Mouse (Mus musculus) stomach, postnatal 0 days (tissue): Measurements from ENCODE around the gene Bahcc1. TPM values are rescaled to one million over a fixed set of nuclear protein-coding genes. Genes with fewer than 3 reads are reported as not detected.

ENCODE experiments used
- ATAC-seq: fragments of 200-750 bp; cut with Nextera tagmentation; 2 replicates; pipeline ENCODE4 v1.8.0; 2017; ENCODE audit not compliant: low FRiP score, low TSS enrichment
- DNase-seq: peaks from one replicate; pipeline ENCODE4 v3.0.0-alpha.2; 2016; ENCODE audit warnings: low spot score
- H3K27ac ChIP-seq: fragments of 300-500 bp; sonication (generic); replicated peaks from 2 replicates; pipeline ENCODE4 v1.5.1; 2014; ENCODE audit warnings: mild to moderate bottlenecking, control low read depth
- H3K27me3 ChIP-seq: fragments of 300-500 bp; sonication (generic); 2 replicates; pipeline ENCODE4 v1.6.1; 2014; ENCODE audit warnings: low read length; ENCODE audit not compliant: control insufficient read depth, insufficient read depth
- H3K36me3 ChIP-seq: fragments of 300-500 bp; sonication (generic); 2 replicates; pipeline ENCODE4 v1.6.1; 2014; ENCODE audit warnings: low read length, mixed read lengths; ENCODE audit not compliant: control insufficient read depth, insufficient read depth
- H3K4me1 ChIP-seq: fragments of 300-500 bp; sonication (generic); replicated peaks from 2 replicates; pipeline ENCODE4 v1.6.1; 2014; ENCODE audit warnings: antibody characterized with exemption; ENCODE audit not compliant: control insufficient read depth, insufficient read depth
- H3K4me2 ChIP-seq: fragments of 300-500 bp; sonication (generic); replicated peaks from 2 replicates; pipeline ENCODE4 v1.6.1; 2014; ENCODE audit warnings: low read depth, mild to moderate bottlenecking, control low read depth, moderate library complexity
- H3K4me3 ChIP-seq: fragments of 300-500 bp; sonication (generic); 2 replicates; pipeline ENCODE4 v1.5.1; 2014; ENCODE audit warnings: low read depth, low read length, control low read depth
- H3K9ac ChIP-seq: fragments of 300-500 bp; sonication (generic); 2 replicates; pipeline ENCODE4 v1.6.1; 2014; ENCODE audit warnings: mild to moderate bottlenecking, low read length, control low read depth, mixed read lengths
- H3K9me3 ChIP-seq: fragments of 300-500 bp; sonication (generic); 2 replicates; pipeline ENCODE4 v1.6.1; 2016; ENCODE audit warnings: low read length; ENCODE audit not compliant: control insufficient read depth
- CTCF ChIP-seq: IDR thresholded peaks from 2 replicates; pipeline ENCODE4 v1.5.1; 2016; ENCODE audit warnings: antibody characterized with exemption, low read depth, mild to moderate bottlenecking, moderate library complexity
- EP300 ChIP-seq: optimal IDR thresholded peaks from 2 replicates; pipeline ENCODE3; 2016; ENCODE audit warnings: antibody characterized with exemption
- WGBS: fragments of 180-500 bp; shearing (Covaris S2); extraction: QIAGEN DNeasy Blood & Tissue Kit; methylation state at CpG from one replicate; pipeline ENCODE4 v1.1.7; 2014; 5-methylcytosine and 5-hydroxymethylcytosine counted together
- polyA plus RNA-seq: library from polyadenylated mRNA; unstranded; fragments of >200 nt; fragmentation: Nextera tagmentation; extraction: Ambion mirVana; gene quantifications from 2 replicates; pipeline ENCODE4 v1.2.1, GENCODE M21; 2015

Bahcc1 gene
- polyA plus RNA-seq, 1 experiment from 2014 or later: 2.7 TPM

DNA sequence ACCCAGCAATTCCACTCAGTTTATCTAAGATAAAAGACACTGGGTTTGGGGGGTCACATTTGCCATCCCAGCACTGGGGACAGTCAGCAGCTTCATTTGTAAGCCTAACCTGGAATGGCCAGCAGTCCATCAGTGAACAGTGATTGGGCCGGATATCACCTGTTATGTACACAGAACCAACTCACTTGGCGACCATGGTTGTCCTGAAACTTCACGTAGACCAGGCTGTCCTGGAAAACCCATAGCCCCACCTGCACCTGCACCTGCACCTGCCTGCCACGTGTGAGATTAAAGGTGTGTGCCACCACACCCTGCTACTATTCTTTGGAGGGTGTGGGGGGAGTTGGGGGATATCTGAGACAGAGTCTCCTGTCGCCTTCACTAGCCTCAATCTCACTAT, 86.6 kb downstream of the Bahcc1 start:
- H3K4me2 ChIP-seq: no peak overlapping the region
- H3K27ac ChIP-seq: no peak overlapping the region
- no peak overlapping the region for H3K4me3 ChIP-seq
- H3K9me3 ChIP-seq: no peaks in the 10 kb centered on the region
- TF ChIP-seq CTCF (no peak), EP300 (no peak)
- H3K27me3 ChIP-seq: no peaks in the 10 kb centered on the region
- no peak overlapping the region for H3K9ac ChIP-seq
- ATAC-seq (no peak), DNase-seq (peak; percentile 11)
- H3K4me1 ChIP-seq: no peaks in the 10 kb centered on the region; the same call in none of the 2 replicates
- WGBS: 77% methylated on average over 5 of the region's 5 CpGs
- no peaks in the 10 kb centered on the region for H3K36me3 ChIP-seq

GRCm38 (mm10) chr11:120320156-120320555, 87.4 kb downstream of the Bahcc1 start:
- no peak overlapping the region for H3K4me3 ChIP-seq
- peak; percentile 8 for DNase-seq

DNA sequence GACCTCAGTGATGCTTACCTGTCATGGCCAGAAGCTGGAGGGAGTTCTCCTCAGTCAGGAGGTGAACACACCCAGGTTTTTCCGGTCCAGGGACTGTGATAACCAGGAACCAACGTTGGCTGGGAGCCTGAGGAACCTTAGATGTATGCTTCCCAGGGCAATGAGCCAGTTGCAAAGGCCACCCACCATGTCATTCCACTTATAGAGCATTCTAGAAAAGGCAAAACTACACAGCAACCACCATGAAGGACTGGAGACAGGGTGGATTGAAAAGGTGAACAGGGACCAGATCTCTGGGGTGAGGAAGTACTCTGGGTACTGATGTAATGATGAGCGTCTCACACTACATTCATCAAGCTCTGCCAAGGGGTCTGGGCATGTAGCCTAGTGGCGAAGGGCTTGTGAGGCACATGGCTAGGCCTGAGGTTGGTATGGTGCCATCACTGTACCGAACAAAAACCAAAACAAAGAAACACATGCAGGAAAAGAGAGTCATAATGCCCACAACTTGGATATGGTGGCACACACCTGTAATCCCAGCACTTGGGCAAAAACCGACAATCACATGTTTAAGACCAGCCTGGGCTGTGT, 102.8 kb downstream of the Bahcc1 start:
- H3K4me1 ChIP-seq: no peaks in the 10 kb centered on the region
- DNase-seq: no peak
- no peaks in the 10 kb centered on the region for H3K9me3 ChIP-seq
- no peaks in the 10 kb centered on the region for H3K36me3 ChIP-seq
- 71% methylated on average over 6 of the region's 6 CpGs for WGBS
- no peak for ATAC-seq
- no peaks in the 10 kb centered on the region for H3K27me3 ChIP-seq
- H3K4me3 ChIP-seq: no peak overlapping the region
- TF ChIP-seq CTCF (no peak), EP300 (no peak)
- H3K27ac ChIP-seq: no peak overlapping the region
- H3K9ac ChIP-seq: no peak overlapping the region
- no peak overlapping the region for H3K4me2 ChIP-seq

More at GRCm38 (mm10) chr11:120320156-120320555, 87.4 kb downstream of the Bahcc1 start:
- Histone ChIP-seq H3K27me3 (no peaks in the 10 kb centered on the region), H3K27ac (no peak overlapping the region), H3K9ac (no peak overlapping the region), H3K9me3 (no peaks in the 10 kb centered on the region), H3K4me1 (no peaks in the 10 kb centered on the region; the same call in none of the 2 replicates), H3K36me3 (no peaks in the 10 kb centered on the region), H3K4me2 (no peak overlapping the region)
- TF ChIP-seq EP300 (no peak), CTCF (no peak)
- no peak for ATAC-seq
- WGBS: 95% methylated on average over 10 of the region's 10 CpGs

DNA sequence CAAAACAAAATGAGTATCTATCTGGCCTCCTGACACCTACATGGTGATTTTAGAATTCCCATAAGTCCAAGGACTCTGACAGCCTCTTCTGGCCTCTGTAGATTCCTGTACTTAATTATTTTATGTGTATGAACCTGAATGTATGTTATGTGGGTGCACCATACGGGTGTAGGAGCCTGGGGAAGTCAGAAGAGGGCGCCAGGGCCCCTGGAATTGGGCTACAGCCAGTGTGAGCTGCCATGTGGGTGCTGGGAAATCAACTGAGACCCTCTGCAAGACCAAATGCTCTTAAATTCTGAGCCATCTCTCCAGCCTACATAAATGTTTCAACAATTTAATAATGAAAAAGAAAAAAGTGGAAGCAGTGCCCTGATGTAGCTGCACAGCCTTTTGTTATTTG, 104.7 kb downstream of the Bahcc1 start:
- Histone ChIP-seq H3K4me3 (no peak overlapping the region), H3K27me3 (no peaks in the 10 kb centered on the region), H3K9me3 (no peaks in the 10 kb centered on the region), H3K27ac (no peak overlapping the region), H3K4me1 (no peaks in the 10 kb centered on the region), H3K36me3 (no peaks in the 10 kb centered on the region), H3K9ac (no peak overlapping the region), H3K4me2 (no peak overlapping the region)
- no peak for TF ChIP-seq CTCF
- WGBS: 43% methylated on average over 2 of the region's 2 CpGs
- ATAC-seq (no peak), DNase-seq (no peak)

DNA sequence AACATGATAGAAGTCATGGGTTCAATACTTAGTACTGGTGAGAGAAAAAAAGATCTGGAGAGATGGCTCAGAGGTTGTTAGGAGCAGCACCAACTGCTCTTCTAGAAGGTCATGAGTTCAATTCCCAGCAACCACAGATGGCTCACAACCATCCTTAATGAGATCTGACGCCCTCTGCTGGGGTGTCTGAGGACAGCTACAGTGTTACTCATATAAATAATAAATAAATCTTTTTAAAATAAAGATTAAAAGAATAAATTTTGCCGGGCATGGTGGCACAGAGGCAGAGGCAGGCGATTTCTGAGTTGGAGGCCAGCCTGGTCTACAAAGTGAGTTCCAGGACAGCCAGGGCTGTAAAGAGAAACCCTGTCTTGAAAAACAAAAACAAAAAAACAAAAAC, 106.0 kb downstream of the Bahcc1 start:
- Histone ChIP-seq H3K4me2 (no peak overlapping the region), H3K9ac (no peak overlapping the region), H3K4me3 (no peak overlapping the region), H3K27ac (no peak overlapping the region), H3K9me3 (no peaks in the 10 kb centered on the region), H3K27me3 (no peaks in the 10 kb centered on the region), H3K4me1 (no peaks in the 10 kb centered on the region), H3K36me3 (no peaks in the 10 kb centered on the region)
- no peak for ATAC-seq
- WGBS: 64% methylated on average over 3 of the region's 3 CpGs
- no peak for DNase-seq
- TF ChIP-seq EP300: no peak
- TF ChIP-seq CTCF: peak; percentile 19; the same call in 1 of the 2 replicates

DNA sequence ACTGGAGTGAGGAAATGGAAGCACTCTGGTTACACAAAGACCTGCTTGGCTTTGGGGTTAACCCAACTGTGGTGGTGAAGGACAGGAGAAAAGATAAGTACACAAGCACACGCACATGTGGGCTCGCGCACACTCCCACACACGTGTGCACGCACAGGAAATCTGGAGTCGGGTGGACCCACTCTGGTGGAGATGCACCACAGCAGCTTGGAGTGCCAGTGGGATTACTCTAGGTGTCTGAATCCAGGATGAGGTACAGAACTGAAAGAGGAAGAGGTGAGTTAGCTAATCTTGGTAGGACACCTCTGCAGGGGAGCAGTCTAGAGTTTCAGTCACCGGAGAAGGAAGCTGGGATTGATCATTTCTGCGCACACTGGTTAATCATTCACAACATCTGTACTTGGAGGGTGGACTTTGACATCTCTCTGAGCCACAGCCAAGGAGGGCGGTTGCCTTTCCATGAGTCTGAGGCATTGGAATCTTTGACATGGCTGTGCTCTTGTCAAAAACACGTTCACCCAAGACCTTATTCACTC, 107.3 kb downstream of the Bahcc1 start:
- Histone ChIP-seq H3K4me2 (no peak overlapping the region), H3K36me3 (peaks cover 1% of the 10 kb centered on the region), H3K4me3 (no peak overlapping the region), H3K9me3 (no peaks in the 10 kb centered on the region), H3K27ac (peak overlapping the region; percentile 77), H3K4me1 (no peaks in the 10 kb centered on the region; the same call in 1 of the 2 replicates), H3K27me3 (no peaks in the 10 kb centered on the region), H3K9ac (no peak overlapping the region)
- DNase-seq (peak; percentile 82), ATAC-seq (peak; percentile 83)
- TF ChIP-seq EP300: no peak
- TF ChIP-seq CTCF: no peak
- 60% methylated on average over 10 of the region's 10 CpGs for WGBS
